ENCODE assay signal across 15 mouse cellular contexts in the genomic region with DNA sequence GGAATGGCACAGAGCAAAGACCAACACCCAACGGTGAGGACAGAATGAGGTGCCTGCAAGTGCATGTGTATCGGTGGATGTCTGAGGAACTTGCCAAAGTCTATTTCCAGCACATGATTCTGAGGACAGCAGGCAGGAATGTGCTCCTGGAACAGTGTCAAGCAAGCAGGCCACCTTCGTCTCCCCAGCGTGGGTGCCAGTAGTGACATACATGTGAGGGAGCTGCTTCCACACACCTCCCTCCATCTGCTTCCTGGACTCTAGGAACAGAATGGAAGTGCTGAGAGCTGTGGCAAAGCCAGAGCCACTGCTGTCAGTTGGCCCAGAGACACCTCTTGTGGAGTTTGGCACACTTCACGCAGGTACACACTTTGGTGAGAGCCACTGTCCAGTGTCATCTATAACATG.
A peak's percentile ranks its signal among the peaks of the same experiment; 100 is the strongest.
DNase-seq lines count a peak whose midpoint lies in the region; ATAC-seq and TF ChIP-seq lines count a peak whose summit lies in the region.
"Had no signal": no experiment of that assay in that cellular context is flagged by ENCODE, and none has a peak within 500 bp of the region (broad histone marks: within the 10 kb centered on the region; RNA-seq: fewer than 3 reads in every experiment).

No protein-coding gene starts in this region.

- TF ChIP-seq EP300 in heart, adult 2 months (IDR thresholded peaks at IDR 0.05; ENCODE audit: insufficient read depth, low read depth, low read length), result peak; percentile 95

- 57% methylated on average over 5 of the region's 5 CpGs for WGBS in heart, embryonic 11.5 days (ENCODE audit: insufficient replicate concordance)
- 36% methylated on average over 5 of the region's 5 CpGs for WGBS in heart, adult 2 months
- 88% methylated on average over 5 of the region's 5 CpGs for WGBS in kidney, embryonic 16.5 days

- no peaks in the 10 kb centered on the region for H3K27me3 ChIP-seq in heart, embryonic 11.5 days (ENCODE audit: control insufficient read depth, insufficient read depth, low read length)
- H3K27me3 ChIP-seq in heart, adult 2 months (ENCODE audit: control insufficient read depth, insufficient read depth, low read length), result no peaks in the 10 kb centered on the region
- H3K27me3 ChIP-seq in kidney, embryonic 16.5 days (ENCODE audit: insufficient read depth, low read length), result no peaks in the 10 kb centered on the region
- H3K27me3 ChIP-seq: liver, embryonic 12.5 days had no signal

- DNase-seq in heart, adult 11 months, result peak; percentile 96
- DNase-seq in cerebellum, adult 11 months, result peak; percentile 80
- peak; percentile 52 to 75 for DNase-seq in heart, adult 2 months
- DNase-seq in heart, postnatal 36 days, result peak; percentile 38 to 46
- no peak for DNase-seq in adrenal gland, adult (ENCODE audit: inconsistent age in 2 of 2, low spot score in 1 of 2)
- DNase-seq: gastrocnemius, postnatal 14 days; kidney, adult 11 months; spleen, adult 18-20 months had no signal

- no peak for ATAC-seq in heart, embryonic 11.5 days (replicated peaks; ENCODE audit: insufficient number of reproducible peaks, low FRiP score, low TSS enrichment)
- ATAC-seq in kidney, embryonic 16.5 days (ENCODE audit: low FRiP score, low TSS enrichment), result no peak
- no peak for ATAC-seq in megakaryocyte-erythroid progenitor cell, adult 5-6 weeks (replicated peaks; ENCODE audit: low FRiP score, low TSS enrichment, poor library complexity, severe bottlenecking)
- ATAC-seq: activated CD4-positive, CD25-positive, alpha-beta regulatory T cell, adult 4 months; liver, embryonic 12.5 days had no signal

- H3K9ac ChIP-seq in heart, embryonic 11.5 days (ENCODE audit: low read depth, low read length), result no peak overlapping the region
- H3K9ac ChIP-seq in heart, adult 2 months (ENCODE audit: low read depth, low read length), result no peak overlapping the region
- no peak overlapping the region for H3K9ac ChIP-seq in kidney, embryonic 16.5 days (replicated peaks; ENCODE audit: low read length)
- H3K9ac ChIP-seq: liver, embryonic 12.5 days had no signal

- no peak for TF ChIP-seq POLR2A in heart, adult 2 months (IDR thresholded peaks at IDR 0.05; ENCODE audit: insufficient read depth, low read depth, low read length)

- H3K79me2 ChIP-seq in heart, adult 2 months (replicated peaks; ENCODE audit: control insufficient read depth, insufficient read depth, low read length), result no peaks in the 10 kb centered on the region

- H3K9me3 ChIP-seq in heart, embryonic 11.5 days (replicated peaks; ENCODE audit: control insufficient read depth, low read length), result no peaks in the 10 kb centered on the region
- H3K9me3 ChIP-seq in kidney, embryonic 16.5 days (ENCODE audit: low read length), result no peaks in the 10 kb centered on the region
- H3K9me3 ChIP-seq: liver, embryonic 12.5 days had no signal

- no peak for TF ChIP-seq CTCF in heart, adult 2 months (IDR thresholded peaks at IDR 0.05)

- intact Hi-C loops in heart, adult 2 months (cut with DNase I), result no loop called here
- intact Hi-C loops in heart, postnatal 36 days (cut with DNase I), result no loop called here

- H3K4me1 ChIP-seq in heart, embryonic 11.5 days (ENCODE audit: control insufficient read depth, insufficient read depth, low read length), result no peaks in the 10 kb centered on the region
- H3K4me1 ChIP-seq in heart, adult 2 months (ENCODE audit: control insufficient read depth, insufficient read depth, low read length), result no peaks in the 10 kb centered on the region; the same call in 1 of the 2 replicates
- no peaks in the 10 kb centered on the region for H3K4me1 ChIP-seq in kidney, embryonic 16.5 days (ENCODE audit: insufficient read depth, low read length)
- H3K4me1 ChIP-seq: liver, embryonic 12.5 days had no signal

- H3K4me2 ChIP-seq in heart, embryonic 11.5 days, result no peak overlapping the region
- no peak overlapping the region for H3K4me2 ChIP-seq in kidney, embryonic 16.5 days (replicated peaks; ENCODE audit: low read depth, low read length)
- H3K4me2 ChIP-seq: liver, embryonic 12.5 days had no signal

- no peak overlapping the region for H3K27ac ChIP-seq in heart, embryonic 11.5 days (ENCODE audit: low read depth, low read length)
- H3K27ac ChIP-seq in heart, adult 2 months, result peak overlapping the region; percentile 58
- H3K27ac ChIP-seq in kidney, embryonic 16.5 days (ENCODE audit: low read length), result no peak overlapping the region
- H3K27ac ChIP-seq: liver, embryonic 12.5 days; macrophage had no signal

- H3K36me3 ChIP-seq in heart, embryonic 11.5 days (ENCODE audit: control insufficient read depth, insufficient read depth, low read length), result no peaks in the 10 kb centered on the region
- no peaks in the 10 kb centered on the region for H3K36me3 ChIP-seq in heart, adult 2 months (ENCODE audit: control insufficient read depth, insufficient read depth, low read length)
- no peaks in the 10 kb centered on the region for H3K36me3 ChIP-seq in kidney, embryonic 16.5 days (ENCODE audit: insufficient read depth, low read length)
- H3K36me3 ChIP-seq: G1E; liver, embryonic 12.5 days had no signal

- H3K4me3 ChIP-seq in heart, embryonic 11.5 days (ENCODE audit: low read depth, low read length), result no peak overlapping the region
- no peak overlapping the region for H3K4me3 ChIP-seq in heart, adult 2 months
- no peak overlapping the region for H3K4me3 ChIP-seq in kidney, embryonic 16.5 days (ENCODE audit: low read length)
- H3K4me3 ChIP-seq: liver, embryonic 12.5 days had no signal

Comparison
In these comparisons a context has a peak if more than half of its experiments do, and no peak if none do; other contexts are left out.
1. DNase-seq: peak in heart, adult 11 months (single experiment), cerebellum, adult 11 months (single experiment), heart, adult 2 months (2 of 2) and heart, postnatal 36 days (2 of 2); none in adrenal gland, adult (0 of 2).